Mouse (Mus musculus) lung, embryonic 16.5 days (tissue): Measurements from ENCODE around the gene Nmrk2. TPM values are rescaled to one million over a fixed set of nuclear protein-coding genes. Genes with fewer than 3 reads are reported as not detected.

ENCODE experiments used
- ATAC-seq: fragments of 200-750 bp; cut with Nextera tagmentation; 2 replicates; pipeline ENCODE4 v1.8.0; 2017; ENCODE audit warnings: low read depth, mild to moderate bottlenecking, moderate library complexity
- H3K27ac ChIP-seq: fragments of 300-500 bp; sonication (generic); 2 replicates; pipeline ENCODE4 v1.5.1; 2014; ENCODE audit warnings: mild to moderate bottlenecking, control low read depth, low read length
- H3K27me3 ChIP-seq: fragments of 300-500 bp; sonication (generic); 2 replicates; pipeline ENCODE4 v1.6.1; 2014; ENCODE audit warnings: low read depth, low read length, mixed read lengths; ENCODE audit not compliant: control insufficient read depth, insufficient read depth
- H3K36me3 ChIP-seq: fragments of 300-500 bp; sonication (generic); 2 replicates; pipeline ENCODE4 v1.6.1; 2014; ENCODE audit warnings: low read length; ENCODE audit not compliant: control insufficient read depth, insufficient read depth
- H3K4me1 ChIP-seq: fragments of 300-500 bp; sonication (generic); replicated peaks from 2 replicates; pipeline ENCODE4 v1.6.1; 2014; ENCODE audit warnings: low read length, mixed read lengths; ENCODE audit not compliant: control insufficient read depth, insufficient read depth
- H3K4me2 ChIP-seq: fragments of 300-500 bp; sonication (generic); 2 replicates; pipeline ENCODE4 v1.6.1; 2014; ENCODE audit warnings: low read depth, low read length, control low read depth
- H3K4me3 ChIP-seq: fragments of 300-500 bp; sonication (generic); 2 replicates; pipeline ENCODE4 v1.5.1; 2014; ENCODE audit warnings: mild to moderate bottlenecking, low read length, control low read depth
- H3K9ac ChIP-seq: fragments of 300-500 bp; sonication (generic); 2 replicates; pipeline ENCODE4 v1.6.1; 2014; ENCODE audit warnings: low read length, control low read depth
- H3K9me3 ChIP-seq: fragments of 300-500 bp; sonication (generic); 2 replicates; pipeline ENCODE4 v1.6.1; 2016; ENCODE audit warnings: low read length; ENCODE audit not compliant: control insufficient read depth
- WGBS: fragments of 180-500 bp; shearing (Covaris S2); extraction: QIAGEN DNeasy Blood & Tissue Kit; methylation state at CpG from one replicate; pipeline ENCODE4 v1.1.7; 2014; 5-methylcytosine and 5-hydroxymethylcytosine counted together
- polyA plus RNA-seq: library from polyadenylated mRNA; unstranded; fragments of >200 nt; fragmentation: Nextera tagmentation; extraction: Ambion mirVana; gene quantifications from 2 replicates; pipeline ENCODE4 v1.2.1, GENCODE M21; 2015

Gene Nmrk2
- polyA plus RNA-seq = 0.11 and 0.31 TPM in 2 replicates

GRCm38 (mm10) chr10:81201807-81202758 lies at the start of gene Nmrk2:
Gene Nmrk2 (minus strand): TSS chr10:81202051.
- Histone ChIP-seq H3K4me3 (no peak within 1 kb of the TSS), H3K27ac (no peak within 1 kb of the TSS), H3K36me3 (no peaks in the 10 kb centered on the region), H3K9ac (no peak within 1 kb of the TSS), H3K9me3 (no peaks in the 10 kb centered on the region), H3K4me1 (no peaks in the 10 kb centered on the region), H3K4me2 (no peak within 1 kb of the TSS), H3K27me3 (peaks cover 7% of the 10 kb centered on the region)
- no peak for ATAC-seq
- WGBS = 56% methylated on average over 13 of the region's 13 CpGs

GRCm38 (mm10) chr10:81249442-81249841 lies 47.6 kb upstream of the Nmrk2 start:
- Histone ChIP-seq H3K27ac (no peak overlapping the region), H3K4me1 (no peaks in the 10 kb centered on the region), H3K36me3 (no peaks in the 10 kb centered on the region), H3K9ac (no peak overlapping the region), H3K9me3 (no peaks in the 10 kb centered on the region), H3K4me2 (no peak overlapping the region), H3K27me3 (peaks cover 31% of the 10 kb centered on the region), H3K4me3 (no peak overlapping the region)
- no peak for ATAC-seq
- WGBS = 78% methylated on average over 8 of the region's 8 CpGs

- ATAC-seq = no peak
- Histone ChIP-seq H3K4me1 (no peaks in the 10 kb centered on the region), H3K27me3 (peaks cover 14% of the 10 kb centered on the region), H3K4me3 (no peak overlapping the region), H3K9ac (no peak overlapping the region), H3K4me2 (no peak overlapping the region), H3K9me3 (no peaks in the 10 kb centered on the region), H3K36me3 (no peaks in the 10 kb centered on the region), H3K27ac (no peak overlapping the region)
- WGBS = 87% methylated on average over 2 of the region's 2 CpGs
Observed at GRCm38 (mm10) chr10:81247804-81248203, 46.0 kb upstream of the Nmrk2 start.

GRCm38 (mm10) chr10:81245166-81245565 lies 43.3 kb upstream of the Nmrk2 start:
- Histone ChIP-seq H3K9me3 (no peaks in the 10 kb centered on the region), H3K4me3 (no peak overlapping the region), H3K36me3 (no peaks in the 10 kb centered on the region), H3K9ac (peak overlapping the region; percentile 20; the same call in 1 of the 2 replicates), H3K4me2 (no peak overlapping the region), H3K27me3 (peaks cover 7% of the 10 kb centered on the region), H3K4me1 (no peaks in the 10 kb centered on the region), H3K27ac (no peak overlapping the region)
- ATAC-seq = no peak
- whole genome bisulfite sequencing = 75% methylated on average over 6 of the region's 6 CpGs

GRCm38 (mm10) chr10:81244595-81244994 lies 42.7 kb upstream of the Nmrk2 start:
- Histone ChIP-seq H3K9me3 (no peaks in the 10 kb centered on the region), H3K36me3 (no peaks in the 10 kb centered on the region), H3K4me2 (no peak overlapping the region), H3K4me3 (no peak overlapping the region), H3K27me3 (peaks cover 13% of the 10 kb centered on the region), H3K27ac (no peak overlapping the region), H3K4me1 (no peaks in the 10 kb centered on the region), H3K9ac (no peak overlapping the region)
- 5% methylated on average over 17 of the region's 17 CpGs for WGBS
- ATAC-seq = peak; percentile 57; the same call in 1 of the 2 replicates

GRCm38 (mm10) chr10:81244146-81244545 lies 42.3 kb upstream of the Nmrk2 start:
- no peaks in the 10 kb centered on the region for H3K9me3 ChIP-seq
- H3K4me3 ChIP-seq = no peak overlapping the region
- H3K4me1 ChIP-seq = no peaks in the 10 kb centered on the region
- peaks cover 17% of the 10 kb centered on the region for H3K27me3 ChIP-seq
- no peak overlapping the region for H3K9ac ChIP-seq
- H3K27ac ChIP-seq = no peak overlapping the region
- 75% methylated on average over 4 of the region's 4 CpGs for WGBS
- 0 out of 2 replicates have a peak, but pooled peaks have one; percentile 6 for ATAC-seq
- no peak overlapping the region for H3K4me2 ChIP-seq
- no peaks in the 10 kb centered on the region for H3K36me3 ChIP-seq

GRCm38 (mm10) chr10:81242021-81242420 lies 40.2 kb upstream of the Nmrk2 start:
- Histone ChIP-seq H3K36me3 (no peaks in the 10 kb centered on the region), H3K9ac (no peak overlapping the region), H3K4me2 (no peak overlapping the region), H3K4me3 (no peak overlapping the region), H3K9me3 (no peaks in the 10 kb centered on the region), H3K4me1 (no peaks in the 10 kb centered on the region), H3K27me3 (peaks cover 20% of the 10 kb centered on the region), H3K27ac (no peak overlapping the region)
- ATAC-seq = no peak
- WGBS = 89% methylated on average over 16 of the region's 16 CpGs

GRCm38 (mm10) chr10:81240876-81241275 lies 39.0 kb upstream of the Nmrk2 start:
- no peak overlapping the region for H3K4me3 ChIP-seq
- no peak overlapping the region for H3K4me2 ChIP-seq
- ATAC-seq = no peak
- 21% methylated on average over 13 of the region's 13 CpGs for WGBS
- H3K27me3 ChIP-seq = peaks cover 20% of the 10 kb centered on the region
- H3K36me3 ChIP-seq = no peaks in the 10 kb centered on the region
- H3K9ac ChIP-seq = no peak overlapping the region
- no peaks in the 10 kb centered on the region for H3K9me3 ChIP-seq
- no peaks in the 10 kb centered on the region for H3K4me1 ChIP-seq
- no peak overlapping the region for H3K27ac ChIP-seq

- peaks cover 20% of the 10 kb centered on the region for H3K27me3 ChIP-seq
Observed at GRCm38 (mm10) chr10:81238618-81239017, 36.8 kb upstream of the Nmrk2 start.

More at GRCm38 (mm10) chr10:81238618-81239017, 36.8 kb upstream of the Nmrk2 start:
- Histone ChIP-seq H3K9ac (no peak overlapping the region), H3K9me3 (no peaks in the 10 kb centered on the region), H3K36me3 (no peaks in the 10 kb centered on the region), H3K4me3 (no peak overlapping the region), H3K27ac (no peak overlapping the region), H3K4me1 (peaks cover 3% of the 10 kb centered on the region), H3K4me2 (no peak overlapping the region)
- WGBS = 71% methylated on average over 2 of the region's 2 CpGs
- ATAC-seq = no peak
